Mouse (Mus musculus) right cerebral cortex, postnatal 14 days (tissue): ENCODE data around the gene 1500011B03Rik.
A peak's percentile ranks its signal among the peaks of the same experiment; 100 is the strongest.

Source experiments
- DNase-seq: peaks from one replicate; pipeline ENCODE4 v3.0.0; 2022

The 1500011B03Rik gene

GRCm38 (mm10) chr5:114779956-114780489 lies 43.2 kb downstream of the 1500011B03Rik start:
- DNase-seq = no peak

GRCm38 (mm10) chr5:114776174-114776573 lies 47.1 kb downstream of the 1500011B03Rik start:
- DNase-seq = no peak

GRCm38 (mm10) chr5:114775056-114775979 lies 48.0 kb downstream of the 1500011B03Rik start, which contains the start of gene Git2:
Gene Git2 (minus strand): TSS chr5:114775517.
- DNase-seq = no peak

- peak; percentile 90 for DNase-seq
These were observed 48.7 kb downstream of the 1500011B03Rik start, which contains the start of gene Ankrd13a for GRCm38 (mm10) chr5:114774403-114775051. Gene Ankrd13a (plus strand): TSS chr5:114774677.

- no peak for DNase-seq
These were observed 49.5 kb downstream of the 1500011B03Rik start for GRCm38 (mm10) chr5:114773780-114774179.

GRCm38 (mm10) chr5:114773211-114773710 lies 50.0 kb downstream of the 1500011B03Rik start:
- DNase-seq = peak; percentile 98

GRCm38 (mm10) chr5:114772456-114773203 lies 50.6 kb downstream of the 1500011B03Rik start:
- DNase-seq = peak; percentile 46

GRCm38 (mm10) chr5:114771796-114772195 lies 51.5 kb downstream of the 1500011B03Rik start:
- no peak for DNase-seq

- no peak for DNase-seq
These were observed 53.5 kb downstream of the 1500011B03Rik start for GRCm38 (mm10) chr5:114769786-114770185.

GRCm38 (mm10) chr5:114767185-114767584 lies 56.1 kb downstream of the 1500011B03Rik start:
- no peak for DNase-seq

- DNase-seq = no peak
These were observed 56.6 kb downstream of the 1500011B03Rik start for GRCm38 (mm10) chr5:114766686-114767085.

- no peak for DNase-seq
These were observed 58.2 kb downstream of the 1500011B03Rik start for GRCm38 (mm10) chr5:114764812-114765735.

GRCm38 (mm10) chr5:114761980-114762379 lies 61.3 kb downstream of the 1500011B03Rik start:
- no peak for DNase-seq

- no peak for DNase-seq
These were observed 63.7 kb downstream of the 1500011B03Rik start for GRCm38 (mm10) chr5:114759536-114760090.
